Mouse (Mus musculus): ENCODE results near the gene Adgrl3.

GRCm38 (mm10) chr5:81227256-81227655, 207.3 kb downstream of the Adgrl3 start:
- TF ChIP-seq CTCF (IDR thresholded peaks at IDR 0.05; ENCODE audit: low read depth, low read length), result no peak
- TF ChIP-seq EP300 (IDR thresholded peaks at IDR 0.05; ENCODE audit: insufficient read depth, low read depth, low read length), result no peak
- TF ChIP-seq POLR2A (IDR thresholded peaks at IDR 0.05; ENCODE audit: insufficient read depth, low read length), result no peak
